Mouse (Mus musculus): ENCODE results near the gene Adk. TPM values are rescaled to one million over a fixed set of nuclear protein-coding genes. Genes with fewer than 3 reads are reported as not detected.

Gene Adk
- total RNA-seq, 2 experiments from 2014 or later, result 114 to 134 TPM

DNA sequence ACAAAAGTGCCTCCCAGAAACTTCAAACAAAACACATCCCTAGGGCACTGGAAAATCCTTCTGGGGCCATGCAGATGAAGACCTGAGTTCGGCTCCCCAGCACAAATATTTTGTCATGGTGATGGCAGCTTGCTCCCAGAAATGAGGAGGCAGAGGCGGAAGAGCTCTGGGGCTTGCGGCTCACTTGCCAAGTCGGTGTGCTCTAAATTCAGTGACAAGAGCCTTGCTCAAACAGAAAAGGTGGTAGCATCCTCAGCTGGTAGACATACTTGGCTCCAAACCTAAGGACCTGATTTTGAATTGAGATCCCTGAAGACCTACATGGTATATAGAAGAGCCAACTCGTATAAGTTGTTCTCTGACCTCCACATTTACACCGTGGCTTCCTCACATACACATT lies 292.5 kb downstream of the Adk start:
- no peak for DNase-seq

DNA sequence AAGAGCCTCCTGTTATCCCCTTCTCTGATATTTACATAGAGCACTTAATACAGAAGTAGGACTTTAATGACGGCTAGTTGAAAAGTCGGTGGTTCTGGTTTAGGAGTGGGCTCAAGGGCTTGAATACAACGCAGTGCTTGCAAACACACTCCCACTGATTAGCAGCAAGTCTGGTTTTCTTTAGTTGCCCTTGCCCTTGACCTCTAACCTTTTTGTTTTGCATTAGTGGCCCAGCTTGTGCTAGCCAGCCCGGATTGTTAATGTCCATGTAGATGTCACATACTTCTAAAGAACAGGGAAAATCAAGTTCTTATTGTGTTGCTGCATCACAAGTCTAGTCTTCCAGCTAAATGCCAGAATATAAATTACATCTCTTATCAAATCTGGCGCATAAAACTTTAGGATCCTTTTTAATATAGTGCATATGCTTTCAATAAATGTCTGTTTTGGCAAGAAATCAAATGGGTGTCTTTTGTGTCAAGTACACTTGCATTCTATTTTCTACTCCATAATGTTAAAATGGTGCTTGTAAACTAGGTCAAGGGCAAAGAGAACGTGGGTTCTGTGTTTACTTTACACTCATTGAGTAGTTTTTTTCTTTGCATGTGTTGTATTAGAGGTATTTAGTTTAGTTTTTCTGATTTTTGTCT lies 296.4 kb downstream of the Adk start:
- DNase-seq, result no peak

DNA sequence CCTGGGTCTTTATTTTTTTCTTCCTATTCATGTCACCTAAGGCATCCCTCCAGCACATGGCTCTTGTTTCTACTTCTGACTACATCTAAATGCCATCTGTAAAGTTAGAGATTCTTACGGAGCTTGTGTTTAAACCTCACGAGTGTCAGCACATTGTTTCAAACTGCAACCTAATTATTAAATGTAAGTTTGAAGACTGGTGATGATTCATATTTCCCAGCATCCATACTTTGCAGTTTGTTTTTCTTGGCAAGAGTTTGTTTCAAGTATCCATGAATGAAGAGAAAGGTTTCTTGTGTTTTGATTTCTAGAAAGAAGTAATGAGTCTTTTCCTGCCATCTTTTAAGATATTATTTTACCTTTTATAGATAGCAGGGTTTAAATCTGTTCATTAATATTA lies 299.3 kb downstream of the Adk start:
- DNase-seq, result no peak

DNA sequence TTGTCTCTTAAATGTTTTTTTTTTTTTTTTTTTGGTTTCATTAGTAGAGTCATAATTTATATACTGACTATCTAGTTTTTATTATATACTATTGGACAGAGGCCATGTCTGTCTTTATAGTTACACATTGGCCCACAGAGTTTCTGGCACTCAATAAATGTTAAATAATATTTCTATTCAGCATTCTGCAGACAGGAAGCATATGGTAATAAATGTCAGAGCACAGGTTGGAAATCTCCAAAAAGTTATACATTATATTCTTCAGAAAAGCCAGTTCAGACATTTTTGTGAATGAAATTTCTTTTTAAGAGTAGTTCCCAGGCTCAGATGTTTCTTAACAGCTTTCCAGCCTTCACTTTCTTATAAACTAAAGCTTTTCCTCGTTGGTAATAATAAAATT lies 303.9 kb downstream of the Adk start:
- no peak for DNase-seq

DNA sequence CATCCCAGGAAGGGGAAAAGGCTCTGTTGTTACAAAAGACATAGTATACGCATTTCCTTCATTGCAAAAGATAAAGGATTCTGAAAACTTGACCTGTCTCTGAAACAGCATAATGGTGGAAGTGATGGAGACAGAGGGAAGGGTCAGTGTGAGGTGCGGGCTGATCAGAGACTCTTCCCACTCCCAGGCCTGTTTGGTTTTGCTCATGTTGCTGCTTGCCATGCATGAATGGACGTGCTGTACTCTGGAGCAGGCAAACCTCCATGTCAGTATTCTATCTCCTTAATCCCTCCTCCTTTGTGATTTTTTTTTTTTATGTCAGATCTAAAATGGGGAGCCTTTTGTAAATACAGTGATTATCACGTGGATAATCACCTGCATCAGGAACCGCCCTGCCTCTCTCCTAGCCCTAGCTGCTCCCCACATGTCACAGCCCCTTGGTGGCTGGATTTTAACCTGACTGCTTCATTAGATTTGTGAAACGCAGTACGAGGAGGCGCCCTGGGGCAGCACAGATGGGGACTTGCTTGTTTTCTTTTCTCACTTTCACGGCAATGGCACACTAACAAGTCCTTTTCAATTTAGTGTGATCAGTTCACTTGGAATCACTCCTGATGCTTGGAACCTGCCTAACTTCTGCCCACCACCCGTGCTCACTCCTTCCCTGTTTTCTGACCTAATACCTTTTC lies 307.0 kb downstream of the Adk start:
- no peak for DNase-seq

DNA sequence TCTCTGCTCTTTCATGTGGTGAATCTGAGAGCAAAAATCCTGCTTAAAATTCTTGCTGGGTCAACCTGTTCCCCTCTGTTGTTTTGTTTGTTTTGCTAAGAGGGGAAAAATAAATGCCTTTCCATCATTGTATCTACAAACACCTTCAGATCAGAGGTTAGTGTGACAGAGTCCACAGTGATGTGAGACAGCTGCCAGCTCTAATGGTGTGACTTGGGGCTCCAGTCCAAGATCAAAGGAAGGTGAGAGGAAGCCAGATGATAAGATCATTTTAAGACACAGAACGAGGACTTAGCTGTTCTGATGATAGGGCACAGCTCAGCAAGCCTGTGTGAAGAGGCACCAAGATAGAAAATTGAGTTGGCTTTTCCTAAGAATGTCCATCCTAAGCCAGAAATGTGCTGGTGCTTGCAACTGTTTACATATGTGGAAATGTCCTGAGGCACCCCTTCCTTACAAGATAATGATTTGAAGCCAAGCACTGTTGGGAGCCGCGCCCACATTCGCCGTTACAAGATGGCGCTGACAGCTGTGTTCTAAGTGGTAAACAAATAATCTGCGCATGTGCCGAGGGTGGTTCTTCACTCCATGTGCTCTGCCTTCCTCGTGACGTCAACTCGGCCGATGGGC lies 307.6 kb downstream of the Adk start:
- DNase-seq, result no peak

DNA sequence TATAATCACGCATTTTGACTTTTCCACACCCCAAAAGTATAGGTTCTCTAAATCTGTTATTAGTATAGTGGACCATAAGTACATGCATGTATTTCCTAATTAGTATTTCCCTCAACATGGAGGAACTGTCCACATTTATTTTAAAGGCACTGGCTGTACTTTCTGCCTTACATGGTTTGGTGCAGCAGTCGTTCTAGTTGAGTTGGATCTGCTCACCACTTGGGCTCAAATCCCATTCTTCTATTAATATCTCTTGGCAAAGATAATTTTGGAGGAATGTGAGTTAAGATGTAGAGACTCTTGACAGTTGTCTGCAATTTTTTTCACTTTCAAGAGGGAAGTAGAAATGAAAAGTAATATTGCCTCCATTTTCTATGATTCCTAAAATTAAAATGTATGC lies 314.7 kb downstream of the Adk start:
- DNase-seq, result no peak

DNA sequence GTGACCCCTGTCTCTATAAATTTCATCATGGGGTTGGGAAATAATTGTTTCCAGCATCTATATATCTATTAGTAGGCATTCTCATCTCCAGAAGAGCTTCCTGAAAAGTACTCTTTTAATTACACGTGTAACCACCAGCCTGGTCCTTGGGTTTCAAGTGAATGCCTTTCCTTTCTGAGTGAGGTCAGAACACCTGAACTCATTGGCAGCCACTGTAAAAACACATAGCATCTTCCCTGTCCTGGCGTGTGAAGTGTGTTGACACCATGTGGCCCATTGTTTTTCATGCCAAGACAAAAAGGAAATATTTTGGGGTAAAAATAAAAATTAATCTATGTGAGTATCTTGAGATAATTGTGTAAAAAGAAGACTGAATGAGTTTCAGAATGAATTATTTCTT lies 316.2 kb downstream of the Adk start:
- DNase-seq, result no peak

DNA sequence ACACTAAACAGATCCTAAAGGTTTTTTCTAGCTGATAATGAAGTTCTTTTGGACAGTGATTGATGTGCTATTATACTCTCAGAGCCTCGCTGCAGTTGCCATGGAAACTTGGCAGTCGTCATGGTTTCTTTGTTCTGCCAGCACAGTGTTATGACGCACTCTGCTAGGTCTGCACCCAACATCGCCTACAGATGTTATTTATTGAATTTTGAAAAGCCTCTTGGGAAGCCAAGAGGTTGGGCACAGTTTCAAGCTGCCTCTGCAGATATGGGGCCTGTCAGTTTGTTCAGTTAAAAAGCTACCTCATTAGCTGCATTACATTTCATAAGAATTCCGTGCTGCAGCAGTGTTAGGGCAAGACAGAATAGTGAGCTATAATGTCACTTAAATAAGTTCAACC lies 316.8 kb downstream of the Adk start:
- peak; percentile 87 to 90 for DNase-seq

DNA sequence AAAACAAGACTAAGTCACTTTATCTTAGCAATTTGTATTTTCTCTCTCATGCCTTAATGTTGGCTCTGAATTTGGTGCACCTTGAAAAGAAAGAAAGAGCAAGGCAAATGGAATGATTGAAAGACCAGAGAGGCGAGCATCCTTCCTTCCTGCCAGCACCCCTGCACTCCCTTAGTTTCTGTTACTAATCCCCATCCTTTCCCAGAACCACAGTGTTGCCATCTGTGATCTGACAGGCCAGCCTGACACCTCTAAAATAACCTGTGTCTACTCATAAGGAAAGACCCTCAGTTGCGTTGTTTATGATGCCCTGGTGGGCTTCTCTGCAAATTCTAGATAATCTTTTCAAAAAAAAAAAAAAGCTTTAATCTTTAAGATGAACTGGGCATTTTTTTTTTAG lies 319.6 kb downstream of the Adk start:
- DNase-seq, result no peak

DNA sequence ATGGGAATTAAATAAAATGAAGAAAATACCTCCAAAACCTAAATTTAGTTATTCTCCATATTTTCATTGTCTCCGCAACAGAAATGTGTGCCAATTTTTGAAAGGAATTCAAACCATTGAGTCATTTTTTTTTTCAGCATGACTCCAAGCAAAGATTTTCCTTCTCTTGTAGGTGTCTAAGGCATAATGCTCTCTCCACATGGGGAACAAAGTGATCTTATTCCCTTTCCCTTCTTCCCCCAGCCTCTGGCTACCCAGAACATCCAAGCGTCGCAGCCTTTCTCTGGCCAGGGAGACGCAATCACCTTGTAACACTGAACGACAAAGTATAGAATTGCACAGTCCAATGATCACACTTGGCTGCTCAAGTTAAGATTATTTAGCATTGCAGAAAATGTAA lies 320.3 kb downstream of the Adk start:
- no peak for DNase-seq

DNA sequence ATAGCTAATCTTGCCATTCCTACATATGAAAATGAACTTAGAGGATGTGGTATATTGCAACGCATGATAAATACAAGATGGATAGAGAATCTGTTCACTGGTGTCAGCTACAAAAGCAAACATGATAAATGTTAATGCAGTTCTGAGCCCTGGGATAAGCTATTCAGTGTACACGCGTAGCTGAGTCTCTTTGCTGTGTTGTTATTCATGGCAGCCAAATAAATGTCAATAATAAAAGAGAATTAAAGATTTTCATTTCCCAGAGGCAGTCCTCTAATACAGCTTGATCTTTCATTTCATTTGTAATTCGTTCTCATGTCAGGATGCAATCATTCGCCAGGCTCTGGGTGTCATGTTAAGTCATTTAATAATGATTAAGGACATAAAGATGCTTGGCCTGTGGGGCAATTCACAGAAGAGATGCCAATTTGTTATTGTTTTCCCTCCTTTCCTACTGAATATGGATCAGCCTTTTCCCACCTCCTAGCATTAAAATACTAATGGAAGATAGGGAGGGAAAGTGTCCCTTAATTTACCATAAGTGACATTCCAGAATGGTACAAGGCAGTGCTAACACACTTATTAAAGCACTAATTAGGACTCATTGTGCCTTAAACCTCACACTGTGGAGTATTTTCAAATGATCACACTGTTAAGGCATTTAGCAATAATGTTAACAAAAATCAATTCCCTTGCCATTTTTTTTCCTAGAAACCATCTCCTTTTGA lies 331.5 kb downstream of the Adk start:
- no peak for DNase-seq

DNA sequence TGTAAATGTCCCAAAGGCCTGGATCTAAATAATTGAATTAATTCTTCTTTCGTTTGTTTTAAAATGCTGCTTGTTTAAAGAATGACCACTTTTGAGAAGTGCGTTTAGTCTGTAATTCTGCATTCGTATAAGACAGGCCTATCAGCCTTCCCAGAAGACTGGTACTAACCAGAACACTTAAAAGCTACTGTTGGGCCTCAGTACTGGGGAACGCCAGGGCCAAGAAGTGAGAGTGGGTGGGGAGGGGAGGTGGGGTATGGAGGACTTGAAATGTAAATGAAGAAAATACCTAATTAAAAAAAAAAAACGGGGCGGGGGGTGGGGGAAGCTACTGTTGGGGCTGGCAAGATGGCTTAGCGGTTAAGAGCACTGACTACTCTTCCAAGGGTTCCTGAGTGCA lies 347.1 kb downstream of the Adk start:
- no peak for DNase-seq

DNA sequence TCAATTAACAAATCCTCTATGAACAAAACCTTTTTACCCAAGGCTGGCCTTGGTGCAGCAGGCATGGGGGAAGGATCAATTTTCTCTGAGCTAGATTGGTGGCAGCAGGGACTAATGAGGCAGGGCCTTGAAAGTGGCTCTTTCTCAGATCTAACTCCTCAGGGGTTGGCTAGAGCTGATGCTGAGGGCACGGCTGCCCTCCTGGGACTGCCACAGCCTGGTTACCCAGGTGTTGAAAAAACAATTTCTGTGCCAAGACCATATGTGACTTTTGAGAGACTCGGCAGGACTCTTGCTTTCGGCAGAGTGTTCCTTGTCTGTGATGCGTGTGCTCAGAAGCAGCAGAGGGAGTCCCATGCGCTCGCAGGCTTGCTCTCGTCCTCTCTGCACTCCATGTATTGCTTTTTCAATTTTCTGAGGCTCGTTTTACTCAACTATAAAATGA lies 349.8 kb downstream of the Adk start:
- DNase-seq, result no peak

DNA sequence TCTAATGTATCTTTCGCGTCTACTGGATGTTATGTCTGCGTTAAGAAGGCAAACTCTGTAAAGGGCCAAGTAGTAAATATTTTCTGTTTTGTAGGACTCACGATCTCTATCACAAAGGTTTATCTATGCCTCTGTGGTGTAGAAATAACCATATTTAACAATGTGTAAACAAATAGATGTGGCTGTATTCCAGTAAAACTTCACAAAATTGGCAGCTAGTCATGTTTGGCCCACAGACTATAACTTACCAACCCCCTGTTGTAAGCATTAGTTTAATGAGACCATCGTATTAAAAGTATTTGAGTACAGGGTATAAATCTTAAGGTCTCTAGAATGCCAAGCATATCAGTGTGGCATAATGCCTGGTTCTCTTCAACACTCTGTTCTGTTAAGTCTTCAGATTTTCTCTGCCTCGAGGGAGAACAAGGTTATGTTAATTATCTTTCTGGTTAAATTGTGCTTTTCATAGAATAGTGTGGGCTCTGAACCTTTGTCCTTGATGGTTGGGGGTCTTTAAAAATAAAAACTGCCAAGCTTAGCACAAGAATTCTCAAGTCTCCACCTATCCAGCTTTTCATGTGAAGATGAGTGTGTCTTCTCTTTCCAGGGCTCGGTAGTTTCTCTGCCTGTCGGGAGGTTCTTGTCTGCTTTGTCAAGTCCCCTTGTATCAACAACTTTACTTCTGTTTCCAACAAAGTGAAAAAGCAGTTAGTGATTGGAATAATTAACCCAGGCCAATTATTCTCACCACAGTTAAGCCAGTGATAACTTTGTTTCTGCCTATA lies 350.4 kb downstream of the Adk start:
- no peak for DNase-seq

DNA sequence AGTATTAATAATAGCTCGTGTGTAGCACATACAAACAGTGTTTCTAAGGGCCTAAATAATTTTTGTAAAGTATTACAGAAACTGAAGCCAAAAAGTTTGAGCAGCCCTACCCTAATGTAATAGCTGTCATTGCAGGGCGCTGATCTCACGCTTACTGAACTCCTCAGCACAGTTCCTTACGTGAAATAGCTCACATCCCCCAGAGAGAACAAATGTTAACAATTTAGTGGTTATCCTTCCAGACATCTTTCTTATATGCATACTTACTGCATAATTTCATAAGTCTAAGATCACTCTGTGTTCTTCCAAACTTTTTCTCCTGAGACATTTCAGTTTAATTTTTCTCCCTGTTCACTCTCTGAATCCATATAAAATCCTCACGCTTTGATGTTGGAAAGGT lies 354.6 kb downstream of the Adk start:
- DNase-seq, result no peak

DNA sequence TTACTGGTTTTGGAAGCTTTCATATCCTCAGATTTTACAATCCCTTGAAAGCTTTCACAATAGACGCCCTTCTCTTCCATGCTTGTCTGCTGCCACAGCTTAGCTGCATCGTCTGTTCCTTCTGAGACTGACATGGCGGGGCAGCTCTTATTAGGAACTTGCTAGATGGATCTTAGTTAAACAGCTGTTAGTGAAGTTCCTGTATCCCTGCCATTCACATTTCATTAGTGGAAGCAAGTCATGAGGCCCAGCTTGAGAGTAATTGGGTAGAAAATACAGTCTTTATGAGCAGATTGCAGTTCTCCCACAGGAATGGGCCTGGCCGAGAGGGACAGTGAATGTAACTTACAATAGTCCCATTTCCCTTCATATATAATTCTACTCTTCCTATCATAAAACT lies 356.5 kb downstream of the Adk start:
- no peak for DNase-seq

DNA sequence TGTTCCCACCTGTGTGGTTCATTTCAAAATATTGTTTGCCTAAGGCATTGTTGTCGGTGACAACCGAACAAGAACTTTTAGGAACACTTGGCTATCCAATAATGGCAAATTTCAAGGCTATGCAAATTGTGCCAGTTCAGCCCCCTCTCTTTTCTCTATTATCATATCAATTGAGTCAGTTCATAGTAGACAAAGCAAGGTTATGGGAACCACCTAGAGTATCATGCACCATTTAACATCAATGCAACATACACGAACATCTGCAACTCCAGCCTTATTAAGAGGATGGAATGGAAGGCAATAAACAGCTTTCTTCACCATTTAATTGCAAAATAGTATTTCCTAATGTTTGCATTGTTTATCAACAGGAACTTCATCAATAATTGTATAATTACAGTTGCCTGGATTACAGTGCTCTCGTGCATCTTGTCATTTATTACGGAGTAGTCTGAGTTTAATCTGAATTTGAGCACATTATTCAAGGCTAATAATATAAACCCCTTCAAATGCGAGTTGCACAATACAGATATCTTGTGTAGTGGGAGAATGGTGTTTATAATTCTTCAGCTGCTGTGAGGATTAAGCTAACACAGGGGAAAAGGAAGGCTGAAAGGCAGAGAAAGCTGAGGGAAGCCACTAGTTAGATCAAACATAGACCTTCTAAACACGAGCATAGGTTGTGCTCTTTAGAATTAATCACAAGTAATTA lies 358.5 kb downstream of the Adk start:
- DNase-seq, result no peak

DNA sequence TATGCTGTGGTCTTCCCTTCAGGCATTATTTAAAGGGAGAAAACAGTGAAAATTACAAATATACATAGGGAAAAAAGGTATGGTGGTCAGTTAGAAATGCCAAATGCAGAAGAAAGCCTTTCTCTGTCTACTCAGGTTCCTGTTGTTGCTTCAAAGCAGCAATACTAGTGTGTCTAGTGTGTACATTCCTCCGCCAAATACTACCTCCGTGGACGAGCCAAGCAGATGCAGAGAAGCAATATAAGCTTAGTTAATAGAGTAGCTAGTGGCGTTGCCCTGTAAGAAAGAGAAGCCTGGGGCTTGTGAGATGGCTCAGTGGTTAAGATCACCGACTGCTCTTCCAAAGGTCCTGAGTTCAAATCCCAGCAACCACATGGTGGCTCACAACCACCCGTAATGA lies 359.1 kb downstream of the Adk start:
- DNase-seq, result no peak

DNA sequence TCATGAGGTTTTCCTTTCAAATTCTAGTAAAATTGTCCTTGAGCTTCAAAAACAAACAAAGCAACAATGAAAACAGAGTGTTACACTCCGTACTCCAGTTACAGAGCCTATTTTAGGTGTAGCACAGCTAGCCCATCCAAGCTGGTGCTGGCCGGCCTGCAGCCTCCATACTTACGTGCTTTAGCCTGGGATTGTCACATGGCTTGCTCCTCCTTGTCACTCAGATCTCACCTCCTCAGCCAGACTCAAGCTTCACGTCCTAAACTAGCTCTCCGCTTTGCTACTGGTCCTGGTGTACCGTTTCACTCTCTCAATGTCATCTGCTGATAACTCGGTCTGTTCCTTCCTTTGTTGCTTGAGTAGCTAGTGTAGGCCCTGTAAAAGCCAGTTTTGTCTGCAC lies 366.0 kb downstream of the Adk start:
- DNase-seq, result no peak

DNA sequence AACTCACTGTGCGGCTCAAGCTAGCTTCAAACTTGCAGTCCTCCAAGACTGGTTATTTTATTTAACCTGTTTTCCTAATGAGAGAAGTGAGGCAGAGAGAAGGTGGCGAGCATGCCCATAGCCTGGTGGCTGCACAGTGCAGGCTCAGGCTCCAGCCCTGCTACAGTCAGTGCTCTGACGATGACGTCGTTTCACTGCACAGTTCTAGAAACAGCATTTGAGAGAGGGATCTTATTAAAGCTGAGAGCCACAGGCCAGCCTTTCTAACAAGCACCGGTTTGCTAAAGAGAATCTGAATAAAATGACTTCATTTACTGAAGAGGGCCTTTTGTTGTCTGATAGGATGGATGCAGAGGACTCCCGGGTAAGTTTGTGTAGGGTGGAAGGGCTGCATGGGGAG lies 375.0 kb downstream of the Adk start:
- no peak for DNase-seq

DNA sequence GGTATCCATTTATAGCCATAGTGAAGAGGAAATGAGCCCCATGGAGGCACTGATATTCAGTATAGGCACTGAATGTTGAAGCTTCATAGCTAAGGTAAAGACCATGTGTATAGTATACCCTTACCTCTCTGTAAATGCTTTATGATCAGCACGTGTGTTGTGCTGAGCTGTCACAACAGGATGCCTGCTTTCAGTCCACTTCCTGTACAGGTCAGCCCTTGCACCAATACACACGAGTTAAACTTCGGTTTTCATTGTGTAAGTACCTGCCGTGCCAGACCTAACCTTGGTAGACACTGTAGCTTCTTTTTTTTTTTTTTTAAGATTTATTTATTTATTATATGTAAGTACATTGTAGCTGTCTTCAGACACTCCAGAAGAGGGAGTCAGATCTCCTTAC lies 381.0 kb downstream of the Adk start:
- no peak for DNase-seq

All from adrenal gland, postnatal 36 days (tissue).